Mouse (Mus musculus): Measurements from ENCODE around the gene Scamp4. TPM values are rescaled to one million over a fixed set of nuclear protein-coding genes. Genes with fewer than 3 reads are reported as not detected.
A peak's percentile ranks its signal among the peaks of the same experiment; 100 is the strongest.

Scamp4 gene
- total RNA-seq (2021), result 10 to 100 TPM; 18.4 to 23.9 TPM
- long read RNA-seq, experiment 1, transcript Scamp4-201 (7 exons, 1,804 nt), result major isoform, 35 of 46 reads
- long read RNA-seq, experiment 1, partial matches to known transcripts, result 0 of 46 reads
- long read RNA-seq, experiment 1, other reads (novel, unspliced or antisense), result 8 of 46 reads
- long read RNA-seq, experiment 2, transcript Scamp4-201 (7 exons, 1,804 nt), result major isoform, 34 of 47 reads
- long read RNA-seq, experiment 2, partial matches to known transcripts, result 5 of 47 reads
- long read RNA-seq, experiment 2, other reads (novel, unspliced or antisense), result 5 of 47 reads

DNA sequence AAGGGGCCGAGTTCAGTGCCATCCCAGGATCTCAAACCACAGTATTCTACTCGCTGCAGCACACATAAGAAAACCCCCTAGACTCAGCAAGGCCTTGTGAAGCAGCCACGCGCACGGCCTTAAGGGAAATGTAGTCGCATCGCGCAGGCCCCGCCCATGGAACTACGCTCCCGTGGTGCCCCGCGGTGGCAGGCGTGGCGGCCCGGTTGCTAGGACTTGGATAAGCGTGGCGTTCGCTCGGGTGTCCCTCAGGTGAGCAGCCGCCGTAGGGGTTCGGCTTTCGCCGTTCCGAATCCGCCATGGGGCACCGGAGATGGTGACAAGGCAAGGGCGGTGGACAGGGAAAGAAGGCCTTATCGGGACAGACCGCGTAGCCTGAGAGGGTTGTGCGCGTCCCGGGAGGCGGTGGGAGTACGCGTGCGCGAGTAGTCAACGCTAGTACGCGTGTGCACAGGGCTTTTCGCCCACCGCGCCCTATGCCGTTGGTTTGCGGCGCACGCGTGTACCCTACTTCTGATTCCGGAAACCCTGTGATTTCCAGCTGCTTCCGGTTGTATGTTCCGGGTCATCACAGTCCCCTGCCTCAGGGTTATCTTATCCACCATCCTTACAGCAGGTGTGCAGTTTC lies at the start of gene Scamp4, which contains the start of gene Adat3:
Scamp4 (plus strand) TSS at position 175 of the 628 bp plus-strand sequence.
Adat3 (plus strand) TSS at position 183 of the 628 bp plus-strand sequence.
- DNase-seq, result peak; percentile 93

DNA sequence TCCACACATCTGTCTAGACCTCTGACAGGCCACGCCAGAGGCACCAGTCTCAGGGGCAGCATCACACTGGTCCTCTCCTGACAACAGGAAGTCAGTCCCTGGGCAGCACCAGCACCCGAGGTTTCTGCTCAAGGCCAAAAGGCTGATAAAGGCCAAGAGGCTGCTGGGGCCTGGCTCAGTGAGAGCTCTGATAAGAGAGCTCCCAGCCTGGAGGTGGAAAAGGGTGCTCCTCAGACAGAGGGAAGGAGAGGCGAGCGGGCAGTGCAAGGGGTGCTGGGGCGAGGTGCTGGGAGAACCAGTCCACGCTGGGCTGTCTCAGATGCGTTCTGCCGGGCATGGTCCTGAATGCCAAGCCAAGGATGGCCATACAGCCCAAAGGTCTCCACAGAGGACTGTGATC lies 49.1 kb upstream of the Scamp4 start:
- DNase-seq, result no peak

GRCm38 (mm10) chr10:80553997-80554396 lies 48.7 kb upstream of the Scamp4 start:
- no peak for DNase-seq

GRCm38 (mm10) chr10:80557346-80557965 lies 45.2 kb upstream of the Scamp4 start:
- DNase-seq, result peak; percentile 85

GRCm38 (mm10) chr10:80559431-80559830 lies 43.2 kb upstream of the Scamp4 start:
- DNase-seq, result no peak

GRCm38 (mm10) chr10:80560621-80561020 lies 42.1 kb upstream of the Scamp4 start:
- DNase-seq, result no peak

- DNase-seq, result peak; percentile 87
Measured at GRCm38 (mm10) chr10:80561116-80561944, 41.3 kb upstream of the Scamp4 start, which contains the start of gene Rexo1. Rexo1 (minus strand) TSS chr10:80561560.

- DNase-seq, result peak; percentile 92
Measured at GRCm38 (mm10) chr10:80566375-80567092, 36.1 kb upstream of the Scamp4 start.

GRCm38 (mm10) chr10:80568876-80569275 lies 33.8 kb upstream of the Scamp4 start:
- no peak for DNase-seq

DNA sequence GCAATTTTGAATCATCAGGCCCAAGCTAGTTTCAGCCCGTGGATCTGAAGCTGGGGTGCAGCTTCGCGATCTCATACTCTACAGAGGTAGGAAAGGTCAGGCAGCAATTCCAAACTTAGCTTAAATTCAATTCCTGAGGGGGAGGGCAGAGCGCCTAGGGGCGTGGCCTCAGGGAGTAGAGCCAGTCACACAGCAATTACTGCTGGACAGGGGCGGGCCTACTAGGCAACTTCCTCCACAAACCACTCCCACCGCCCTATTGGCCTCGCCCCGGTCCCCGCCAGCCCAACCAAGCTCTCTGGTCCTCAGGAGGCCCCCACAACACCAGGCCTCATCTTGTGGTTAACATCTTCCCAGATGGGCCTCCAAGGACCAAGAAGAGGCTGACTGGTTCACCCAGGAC lies 33.0 kb upstream of the Scamp4 start:
- peak; percentile 67 for DNase-seq

- DNase-seq, result no peak
Measured at GRCm38 (mm10) chr10:80570419-80570818, 32.3 kb upstream of the Scamp4 start.

DNA sequence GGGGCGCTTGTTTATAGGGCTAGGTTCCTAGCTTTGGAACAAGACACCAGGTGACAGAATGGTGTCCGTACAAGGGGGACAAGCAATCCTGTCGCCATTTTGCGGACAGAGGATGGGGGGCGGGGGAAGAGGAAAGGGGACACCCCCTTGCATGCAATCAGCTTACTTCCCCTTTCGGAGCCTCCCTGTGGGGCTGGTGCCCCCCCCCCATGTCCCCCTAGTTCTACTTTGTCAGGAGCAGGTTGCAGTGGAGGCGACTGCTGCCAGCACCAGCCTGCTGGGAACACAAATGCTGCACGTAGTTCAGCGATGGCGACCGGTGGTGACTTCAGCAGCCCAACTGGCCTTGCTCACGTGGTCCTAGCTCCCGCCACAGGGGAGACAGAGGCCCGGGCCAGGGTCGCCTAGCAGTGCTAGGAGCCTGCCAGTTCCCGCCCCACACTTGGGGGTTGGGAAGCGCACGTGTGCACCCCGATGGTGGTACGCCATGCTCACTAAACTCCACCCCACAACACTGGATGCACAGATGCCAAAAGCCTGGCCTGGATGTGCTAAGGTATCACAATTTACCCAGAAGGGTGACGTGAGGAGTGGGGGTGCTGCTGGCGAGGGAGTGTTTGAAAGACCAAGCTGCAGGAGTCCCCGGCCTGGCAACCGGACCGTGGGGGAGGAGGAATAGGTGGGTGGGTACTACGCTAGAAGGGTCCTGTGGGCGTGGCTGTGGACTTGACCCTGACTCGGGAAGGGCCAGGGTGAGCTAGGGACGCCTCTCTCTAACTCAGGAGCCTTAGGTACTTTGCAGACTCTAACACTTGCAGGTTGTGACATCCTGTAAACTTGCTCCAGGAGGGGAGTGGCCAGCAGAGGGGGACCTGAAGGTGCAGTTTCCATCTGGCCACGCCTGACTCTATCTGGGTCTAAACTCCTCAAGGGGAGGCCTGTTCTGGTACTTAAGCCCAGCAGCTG lies 31.5 kb upstream of the Scamp4 start:
- no peak for DNase-seq

- no peak for DNase-seq
Measured at GRCm38 (mm10) chr10:80572477-80572876, 30.2 kb upstream of the Scamp4 start.

GRCm38 (mm10) chr10:80573944-80574343 lies 28.7 kb upstream of the Scamp4 start:
- DNase-seq, result no peak

DNA sequence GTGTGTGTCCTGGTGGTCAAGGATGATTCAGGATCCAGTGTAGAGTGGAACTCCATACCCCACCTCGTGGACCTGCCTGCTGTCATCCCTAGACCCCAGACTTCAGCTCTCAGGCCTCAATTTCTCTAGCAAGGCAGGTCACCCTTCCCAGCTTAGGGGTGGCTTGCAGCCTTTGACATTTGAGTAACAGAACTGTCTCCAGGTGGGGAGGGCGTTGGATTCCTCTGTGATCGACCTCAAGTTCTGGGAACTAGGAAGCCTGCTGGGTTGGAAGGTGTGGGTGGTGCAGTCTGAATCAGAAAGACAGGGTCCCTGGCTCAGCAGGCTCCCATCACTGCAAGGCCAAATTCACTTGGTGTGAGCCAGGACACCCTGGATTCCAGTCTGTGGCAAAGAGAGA lies 27.8 kb upstream of the Scamp4 start:
- no peak for DNase-seq

DNA sequence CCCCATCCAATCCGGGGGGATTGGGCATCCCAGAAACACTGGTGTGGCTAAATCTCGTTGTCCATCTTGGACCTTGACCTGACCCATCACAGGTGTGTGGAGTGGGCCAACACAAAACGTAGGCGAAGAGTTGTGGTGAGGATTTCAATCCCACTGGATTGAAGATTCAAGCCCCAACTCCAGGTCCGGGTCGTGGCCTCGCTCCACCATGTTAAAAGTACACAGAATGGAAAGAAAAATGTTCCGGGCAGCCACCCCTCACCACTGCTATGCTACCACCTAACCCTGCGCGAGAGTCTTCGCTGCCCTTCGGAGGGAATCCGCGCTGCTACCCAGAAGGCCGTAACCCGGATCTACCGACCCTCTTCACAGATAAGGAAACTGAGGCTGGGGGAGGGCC lies 26.7 kb upstream of the Scamp4 start:
- DNase-seq, result no peak

DNA sequence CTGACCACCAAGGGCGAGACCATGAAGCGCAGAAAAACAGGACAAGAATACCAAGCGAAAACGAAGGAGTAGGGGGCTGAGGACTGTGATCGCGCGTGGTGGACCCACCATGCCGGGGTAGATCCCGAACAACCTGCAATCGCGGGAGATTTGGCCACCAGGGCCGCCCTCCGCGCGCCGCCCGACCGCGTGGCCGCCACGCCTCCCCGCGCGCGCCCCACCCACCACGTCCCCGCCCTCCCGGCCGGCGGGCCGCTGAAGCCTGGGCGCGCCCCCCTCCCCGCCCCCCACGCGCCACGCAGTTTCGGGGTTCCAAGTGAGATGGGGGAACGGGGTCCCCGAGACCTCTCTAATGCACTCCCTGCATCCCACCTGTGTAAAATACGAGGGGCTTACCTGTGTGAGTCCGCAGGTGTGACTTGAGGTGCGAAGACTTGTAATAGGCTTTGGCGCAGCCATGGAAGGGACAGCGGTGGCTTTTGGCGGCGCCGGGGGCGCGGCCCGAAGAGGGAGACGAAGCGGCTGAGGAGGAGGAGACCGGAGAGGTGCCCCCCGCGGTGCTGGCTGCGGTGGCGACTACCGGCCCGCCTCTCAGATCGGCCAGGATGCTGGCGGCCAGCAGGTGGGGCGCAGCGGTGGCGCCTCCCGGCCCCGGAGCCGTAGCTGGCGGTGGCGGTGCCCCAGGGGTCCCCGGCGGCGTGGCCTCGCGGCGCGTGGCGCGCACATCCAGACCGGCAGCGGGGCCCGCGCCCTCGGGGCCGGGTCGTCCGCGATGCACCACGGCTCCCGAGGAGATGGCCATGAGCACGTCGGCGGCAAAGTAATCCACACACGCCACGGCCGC lies 26.1 kb upstream of the Scamp4 start:
- DNase-seq, result peak; percentile 61

DNA sequence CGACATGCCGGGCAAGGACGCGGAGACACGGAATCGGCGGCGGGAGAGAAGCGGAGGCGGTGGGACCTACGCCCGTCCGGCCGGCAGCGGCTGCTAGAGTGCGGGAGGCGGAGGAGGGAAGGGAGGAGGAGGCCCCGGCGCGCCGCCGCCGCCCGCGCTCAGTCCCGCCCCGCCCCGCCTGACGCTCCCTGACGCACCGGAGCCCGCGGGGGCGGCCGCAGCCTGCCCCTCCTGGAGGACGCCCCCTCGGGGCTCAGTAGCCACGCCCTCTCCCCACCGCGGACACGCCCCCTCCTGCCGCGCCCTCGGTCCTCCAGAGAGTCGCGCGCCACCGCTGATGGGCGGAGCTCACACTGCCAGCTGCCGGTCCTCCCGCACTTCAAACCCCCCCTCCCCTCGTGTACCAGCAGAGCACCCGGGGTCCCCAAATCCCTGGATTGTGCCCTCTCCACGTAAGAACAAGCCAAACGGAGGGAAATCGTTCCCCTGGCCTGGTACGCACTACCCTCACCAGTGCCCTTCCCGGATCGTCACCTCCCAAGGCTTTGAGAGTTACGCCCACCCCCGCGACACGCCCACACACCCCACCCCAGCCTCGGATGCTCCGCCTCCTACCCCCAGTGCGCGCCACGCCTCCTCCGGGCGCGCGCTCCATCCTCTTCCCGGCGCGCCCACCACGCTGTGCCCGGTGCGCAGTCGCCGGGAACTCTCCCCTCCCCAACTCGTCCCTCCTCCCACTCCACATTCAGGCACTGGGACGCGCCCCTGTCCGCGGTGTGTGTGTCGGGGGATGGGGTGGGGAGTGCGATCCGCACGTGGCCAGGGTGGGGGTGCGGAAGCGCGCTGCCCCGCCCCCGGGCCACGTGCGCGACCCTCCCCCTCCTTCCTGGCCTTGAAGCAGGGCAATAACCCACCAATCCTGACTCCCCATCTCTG lies 25.2 kb upstream of the Scamp4 start, which contains the start of gene Klf16:
Klf16 (minus strand) TSS at position 127 of the 936 bp plus-strand sequence.
- peak; percentile 98 for DNase-seq

All from gastrocnemius, postnatal 10 days (tissue).